Mouse (Mus musculus) forebrain, embryonic 14.5 days (tissue): ENCODE measurements around the gene Tktl1. TPM values are rescaled to one million over a fixed set of nuclear protein-coding genes. Genes with fewer than 3 reads are reported as not detected.
"Not testable (repeated sequence)": the region's sequence is repeated elsewhere in the genome, so short reads cannot be mapped to it uniquely, and the experiment has no call there.

Experiments used
- ATAC-seq: fragments of 200-750 bp; cut with Nextera tagmentation; 2 replicates; pipeline ENCODE4 v1.8.0; 2017; ENCODE audit warnings: mild to moderate bottlenecking, moderate library complexity
- DNase-seq: peaks from one replicate; pipeline ENCODE4 v3.0.0-alpha.2; 2015; ENCODE audit warnings: low spot score
- H3K27ac ChIP-seq: fragments of 300-500 bp; sonication (generic); 2 replicates; pipeline ENCODE4 v1.5.1; 2014; ENCODE audit warnings: low read depth, mild to moderate bottlenecking, control low read depth, low read length, moderate library complexity
- H3K27me3 ChIP-seq: fragments of 300-500 bp; sonication (generic); replicated peaks from 2 replicates; pipeline ENCODE4 v1.6.1; 2014; ENCODE audit warnings: low read length, control low read depth, mixed read lengths; ENCODE audit not compliant: control insufficient read depth, insufficient read depth
- H3K36me3 ChIP-seq: fragments of 300-500 bp; sonication (generic); 2 replicates; pipeline ENCODE4 v1.6.1; 2014; ENCODE audit warnings: low read length, control low read depth; ENCODE audit not compliant: control insufficient read depth, insufficient read depth
- H3K4me1 ChIP-seq: fragments of 300-500 bp; sonication (generic); 2 replicates; pipeline ENCODE4 v1.6.1; 2014; ENCODE audit warnings: antibody characterized with exemption, low read length, control low read depth; ENCODE audit not compliant: control insufficient read depth, insufficient read depth
- H3K4me2 ChIP-seq: fragments of 300-500 bp; sonication (generic); 2 replicates; pipeline ENCODE4 v1.6.1; 2014; ENCODE audit warnings: mild to moderate bottlenecking, control low read depth, low read length
- H3K4me3 ChIP-seq: fragments of 300-500 bp; sonication (generic); 2 replicates; pipeline ENCODE4 v1.5.1; 2014; ENCODE audit warnings: low read depth, low read length, control low read depth
- H3K9ac ChIP-seq: fragments of 300-500 bp; sonication (generic); 2 replicates; pipeline ENCODE4 v1.6.1; 2014; ENCODE audit warnings: mild to moderate bottlenecking, low read length, control low read depth, moderate library complexity
- H3K9me3 ChIP-seq: fragments of 300-500 bp; sonication (generic); replicated peaks from 2 replicates; pipeline ENCODE4 v1.6.1; 2016; ENCODE audit warnings: low read length, control low read depth, mixed read lengths; ENCODE audit not compliant: control insufficient read depth
- WGBS: fragments of 180-500 bp; shearing (Covaris S2); extraction: QIAGEN DNeasy Blood & Tissue Kit; methylation state at CpG from one replicate; pipeline ENCODE4 v1.1.7; 2014; 5-methylcytosine and 5-hydroxymethylcytosine counted together
- polyA plus RNA-seq: library from polyadenylated mRNA; unstranded; fragments of >200 nt; fragmentation: Nextera tagmentation; extraction: Ambion mirVana; gene quantifications from 2 replicates; pipeline ENCODE4 v1.2.1, GENCODE M21; 2014

Tktl1 gene
- polyA plus RNA-seq, result 0.11 TPM in 1 of 2 replicates, not detected in the other

- no peak within 1 kb of the TSS for H3K27ac ChIP-seq
- H3K4me3 ChIP-seq, result no peak within 1 kb of the TSS
- H3K4me2 ChIP-seq, result no peak within 1 kb of the TSS
- DNase-seq (no peak), ATAC-seq (no peak)
- no peaks in the 10 kb centered on the region for H3K36me3 ChIP-seq
- 90% methylated on average over 17 of the region's 17 CpGs for WGBS
- H3K9me3 ChIP-seq, result no peaks in the 10 kb centered on the region
- H3K9ac ChIP-seq, result no peak within 1 kb of the TSS
- no peaks in the 10 kb centered on the region for H3K27me3 ChIP-seq
- H3K4me1 ChIP-seq, result no peaks in the 10 kb centered on the region
Measured at GRCm38 (mm10) chrX:74176959-74177358, at the start of gene Tktl1. Gene Tktl1 (plus strand): TSS chrX:74177259.

- H3K36me3 ChIP-seq, H3K9ac ChIP-seq, ATAC-seq, H3K27me3 ChIP-seq, DNase-seq, H3K9me3 ChIP-seq, H3K4me2 ChIP-seq, H3K27ac ChIP-seq, H3K4me3 ChIP-seq, H3K4me1 ChIP-seq: not testable (repeated sequence)
- 19% methylated on average over 1 of the region's 1 CpGs for WGBS
Measured at GRCm38 (mm10) chrX:74135263-74135662, 41.8 kb upstream of the Tktl1 start, which contains the start of gene Mecp2. Gene Mecp2 (minus strand): TSS chrX:74135363.

DNA sequence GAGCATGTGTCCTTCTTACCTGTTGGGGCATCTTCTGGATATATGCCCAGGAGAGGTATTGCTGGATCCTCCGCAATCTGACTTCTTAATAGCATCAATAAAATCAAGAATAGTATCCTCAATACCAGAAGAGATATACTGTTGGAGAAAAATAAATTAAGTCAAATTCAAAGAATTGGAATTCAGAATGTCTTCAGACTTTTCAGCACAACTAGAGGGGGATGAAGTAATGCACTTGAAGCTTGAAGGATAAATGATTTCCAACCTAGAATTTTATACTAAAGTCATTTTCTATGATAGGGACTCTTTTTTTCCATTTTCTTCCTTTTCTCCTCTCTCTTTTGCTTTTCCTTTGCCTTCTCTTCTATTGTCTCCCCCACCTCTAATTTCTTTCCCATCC is 9.3 kb upstream of the Tktl1 start, which contains the start of gene Tex28:
Tex28 (minus strand) TSS at position 101 of the 400 bp plus-strand sequence.
- Histone ChIP-seq H3K4me3 (no peak within 1 kb of the TSS), H3K4me1 (no peaks in the 10 kb centered on the region), H3K27me3 (no peaks in the 10 kb centered on the region), H3K4me2 (no peak within 1 kb of the TSS), H3K9ac (no peak within 1 kb of the TSS), H3K27ac (no peak within 1 kb of the TSS), H3K36me3 (no peaks in the 10 kb centered on the region), H3K9me3 (no peaks in the 10 kb centered on the region)
- 86% methylated on average over 1 of the region's 1 CpGs for WGBS
- ATAC-seq (no peak), DNase-seq (no peak)

GRCm38 (mm10) chrX:74203556-74203955 is 26.5 kb downstream of the Tktl1 start:
- H3K27ac ChIP-seq, result no peak overlapping the region
- ATAC-seq, result no peak
- H3K4me3 ChIP-seq, result no peak overlapping the region
- no peaks in the 10 kb centered on the region for H3K36me3 ChIP-seq
- H3K4me1 ChIP-seq, result no peaks in the 10 kb centered on the region
- H3K9me3 ChIP-seq, result no peaks in the 10 kb centered on the region
- DNase-seq, result no peak
- WGBS, result 88% methylated on average over 2 of the region's 2 CpGs
- H3K4me2 ChIP-seq, result no peak overlapping the region
- H3K27me3 ChIP-seq, result no peaks in the 10 kb centered on the region
- no peak overlapping the region for H3K9ac ChIP-seq

DNA sequence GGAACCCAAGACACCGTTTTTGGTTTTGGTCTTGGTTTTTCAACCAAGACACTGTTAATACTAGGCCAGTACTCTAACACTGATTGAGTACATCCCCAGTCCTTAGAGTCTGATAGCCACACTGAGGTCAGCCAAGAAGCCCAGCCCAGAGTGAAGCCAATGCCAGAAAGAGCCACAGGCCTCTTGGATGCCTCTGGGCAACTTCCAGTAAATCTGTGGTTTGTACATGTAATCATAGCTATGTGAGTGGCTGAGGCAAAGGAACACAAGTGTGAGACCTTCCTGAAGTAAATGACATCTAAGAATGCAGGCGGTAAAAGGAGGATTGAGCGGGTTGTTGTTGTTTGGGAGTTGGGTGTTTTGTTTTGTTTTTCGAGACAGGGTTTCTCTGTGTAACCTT is 41.4 kb downstream of the Tktl1 start:
- H3K36me3 ChIP-seq, result peaks cover 12% of the 10 kb centered on the region
- WGBS, result 94% methylated on average over 4 of the region's 4 CpGs
- no peaks in the 10 kb centered on the region for H3K9me3 ChIP-seq
- no peak overlapping the region for H3K9ac ChIP-seq
- H3K4me3 ChIP-seq, result no peak overlapping the region
- H3K4me2 ChIP-seq, result no peak overlapping the region
- H3K27me3 ChIP-seq, result no peaks in the 10 kb centered on the region
- no peak for ATAC-seq
- H3K4me1 ChIP-seq, result no peaks in the 10 kb centered on the region
- no peak overlapping the region for H3K27ac ChIP-seq
- no peak for DNase-seq

DNA sequence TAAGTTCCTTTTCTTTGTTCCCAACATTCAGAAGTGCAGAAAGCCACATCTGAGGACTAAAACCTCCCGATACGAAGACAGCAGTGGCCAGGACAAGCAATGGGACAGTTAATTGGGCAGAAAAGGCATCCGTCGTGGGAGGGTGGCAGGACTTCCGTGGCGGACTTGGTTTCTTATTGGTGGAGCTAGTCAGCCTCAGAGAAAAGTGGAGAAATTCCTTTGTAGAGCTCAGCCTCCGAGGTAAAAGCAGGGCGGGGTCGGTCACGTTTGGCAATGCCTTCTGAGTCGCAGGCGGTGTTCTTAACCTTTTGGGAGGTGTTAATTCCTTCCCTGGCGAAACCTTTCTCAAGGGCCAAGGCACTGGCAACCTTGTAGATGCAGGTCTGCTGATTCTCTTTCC is 42.4 kb downstream of the Tktl1 start:
- Histone ChIP-seq H3K9me3 (no peaks in the 10 kb centered on the region), H3K36me3 (peaks cover 19% of the 10 kb centered on the region), H3K4me1 (no peaks in the 10 kb centered on the region), H3K27ac (no peak overlapping the region), H3K4me3 (no peak overlapping the region), H3K27me3 (no peaks in the 10 kb centered on the region), H3K9ac (no peak overlapping the region), H3K4me2 (no peak overlapping the region)
- no peak for ATAC-seq
- 69% methylated on average over 13 of the region's 13 CpGs for WGBS
- DNase-seq, result no peak

GRCm38 (mm10) chrX:74220099-74220498 is 43.0 kb downstream of the Tktl1 start:
- 45% methylated on average over 1 of the region's 1 CpGs for WGBS
- H3K9ac ChIP-seq, H3K27ac ChIP-seq, H3K4me1 ChIP-seq, H3K4me3 ChIP-seq, ATAC-seq, DNase-seq, H3K9me3 ChIP-seq, H3K4me2 ChIP-seq, H3K27me3 ChIP-seq: not testable (repeated sequence)
- H3K36me3 ChIP-seq, result peaks cover 26% of the 10 kb centered on the region

DNA sequence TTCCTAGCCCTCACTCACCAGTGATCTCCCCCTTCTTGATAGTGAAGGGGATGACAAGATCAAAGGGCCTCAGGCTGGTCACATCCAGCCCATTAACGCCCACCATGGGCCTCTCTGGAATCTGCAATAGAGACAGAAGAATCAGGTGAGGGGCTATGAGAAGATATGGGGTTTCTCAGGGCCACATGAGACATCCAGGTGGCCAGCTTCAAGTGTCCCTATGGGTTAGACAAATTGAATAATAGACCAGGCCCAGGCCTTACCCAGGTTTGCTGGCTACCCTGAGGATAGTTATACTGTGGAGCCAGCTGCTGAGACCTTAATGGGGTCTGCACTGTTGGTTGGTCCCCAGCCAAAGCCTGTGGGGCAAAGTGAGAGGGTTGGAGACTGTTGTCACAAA is 53.0 kb downstream of the Tktl1 start:
- Histone ChIP-seq H3K27me3 (no peaks in the 10 kb centered on the region), H3K9me3 (no peaks in the 10 kb centered on the region), H3K4me3 (no peak overlapping the region), H3K27ac (no peak overlapping the region), H3K4me1 (no peaks in the 10 kb centered on the region), H3K9ac (no peak overlapping the region), H3K4me2 (no peak overlapping the region), H3K36me3 (peaks cover 100% of the 10 kb centered on the region)
- 52% methylated on average over 1 of the region's 1 CpGs for WGBS
- DNase-seq (no peak), ATAC-seq (no peak)

- ATAC-seq, result no peak
- peaks cover 95% of the 10 kb centered on the region for H3K36me3 ChIP-seq
- no peak overlapping the region for H3K27ac ChIP-seq
- H3K9ac ChIP-seq, result no peak overlapping the region
- H3K4me3 ChIP-seq, result no peak overlapping the region
- WGBS, result 96% methylated on average over 5 of the region's 5 CpGs
- H3K4me2 ChIP-seq, result no peak overlapping the region
- H3K9me3 ChIP-seq, result no peaks in the 10 kb centered on the region
- H3K27me3 ChIP-seq, result no peaks in the 10 kb centered on the region
- DNase-seq, result no peak
- no peaks in the 10 kb centered on the region for H3K4me1 ChIP-seq
Measured at GRCm38 (mm10) chrX:74233196-74233595, 56.1 kb downstream of the Tktl1 start.
